Mouse (Mus musculus) spleen, postnatal 36 days (tissue): Measurements from ENCODE around the gene Nek10.
"Not testable (repeated sequence)": the region's sequence is repeated elsewhere in the genome, so short reads cannot be mapped to it uniquely, and the experiment has no call there.

ENCODE experiments used
- DNase-seq, 2 experiments: peaks; one replicate each; pipeline ENCODE4 v3.0.0; 2022; ENCODE audit warnings: low spot score in 2 of 2, mixed read lengths in 1 of 2

Nek10 gene

DNA sequence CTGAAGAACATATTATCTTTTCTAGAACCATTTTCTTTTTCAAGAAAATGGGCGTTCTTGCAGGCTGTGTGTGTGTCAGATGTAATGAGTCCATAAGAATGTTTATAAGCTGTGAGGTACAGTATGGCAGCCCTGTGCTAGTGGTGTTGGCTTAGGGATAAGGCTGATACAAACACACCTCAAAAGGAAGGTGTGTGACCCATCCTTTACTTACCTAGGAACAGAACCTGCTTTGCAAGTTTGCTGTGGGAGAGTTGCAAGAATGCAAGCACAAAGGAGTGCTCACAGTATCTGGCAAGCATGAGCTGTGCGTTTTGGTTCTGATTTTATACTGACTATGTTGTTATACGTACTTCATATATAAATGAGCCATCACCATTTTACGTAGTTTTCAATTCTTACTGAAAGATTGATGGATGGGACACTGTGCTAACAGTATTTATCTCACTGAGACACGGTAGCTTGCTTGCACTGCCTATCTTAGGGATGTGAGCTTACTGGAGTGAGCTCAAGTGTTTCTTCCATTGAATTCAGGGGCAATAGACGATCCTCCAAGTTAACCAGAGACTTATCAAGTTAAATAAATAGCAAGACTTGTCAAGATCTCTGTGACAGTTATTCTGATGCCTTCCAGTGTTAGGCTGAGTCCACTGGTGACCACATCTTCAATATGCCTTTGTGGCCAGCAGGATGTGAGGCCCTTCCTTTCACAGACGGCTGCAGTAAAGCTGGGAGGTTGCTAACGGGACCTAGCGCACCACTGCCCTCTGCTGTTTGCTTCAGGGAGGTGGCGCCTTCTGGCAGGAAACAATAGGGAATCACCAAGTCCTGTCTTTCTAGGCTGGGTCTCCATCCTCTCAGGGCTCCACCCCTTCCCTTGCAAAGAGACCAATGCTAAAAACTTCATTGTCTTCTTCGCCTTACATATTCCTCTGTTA lies 181.8 kb downstream of the Nek10 start:
- DNase-seq = peak; percentile 14 to 26

DNA sequence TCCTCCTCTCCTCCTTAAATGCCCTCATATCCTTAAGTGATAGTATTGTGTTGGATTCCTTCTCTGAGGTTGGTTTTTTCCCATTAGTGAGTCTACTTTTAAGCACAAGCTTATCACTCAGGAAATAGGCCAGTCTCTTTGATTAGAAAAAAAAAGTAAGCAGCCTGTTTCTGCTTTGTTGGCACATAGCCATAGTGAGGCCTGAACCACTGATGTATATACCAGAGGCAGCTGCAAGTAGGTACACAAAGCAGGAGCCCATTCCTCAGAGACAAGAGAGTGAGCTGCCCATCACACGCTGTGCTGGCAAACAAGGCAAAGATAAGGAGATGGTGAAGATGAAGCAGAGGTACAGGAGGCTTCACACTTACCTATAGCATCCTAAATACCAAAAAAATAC lies 184.2 kb downstream of the Nek10 start:
- DNase-seq = no peak

DNA sequence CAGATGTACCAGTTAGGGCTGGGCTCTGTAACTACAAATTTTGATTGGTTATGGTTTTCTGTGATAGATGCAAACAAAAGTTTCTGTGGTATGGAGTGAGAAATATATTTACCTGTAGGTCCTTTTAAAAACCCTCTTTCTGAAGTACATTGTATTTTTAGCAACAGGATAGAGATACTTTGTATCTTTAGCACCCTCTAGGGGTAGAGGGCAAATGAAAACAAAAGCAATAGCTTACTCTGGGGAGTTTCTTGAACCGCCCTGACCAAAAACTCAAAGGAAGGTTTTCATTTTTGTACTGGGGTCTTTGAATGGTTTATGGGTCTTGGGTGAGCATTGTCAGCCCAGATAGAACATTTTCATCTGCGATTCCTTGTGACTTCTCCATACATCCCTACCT lies 188.4 kb downstream of the Nek10 start:
- no peak for DNase-seq

DNA sequence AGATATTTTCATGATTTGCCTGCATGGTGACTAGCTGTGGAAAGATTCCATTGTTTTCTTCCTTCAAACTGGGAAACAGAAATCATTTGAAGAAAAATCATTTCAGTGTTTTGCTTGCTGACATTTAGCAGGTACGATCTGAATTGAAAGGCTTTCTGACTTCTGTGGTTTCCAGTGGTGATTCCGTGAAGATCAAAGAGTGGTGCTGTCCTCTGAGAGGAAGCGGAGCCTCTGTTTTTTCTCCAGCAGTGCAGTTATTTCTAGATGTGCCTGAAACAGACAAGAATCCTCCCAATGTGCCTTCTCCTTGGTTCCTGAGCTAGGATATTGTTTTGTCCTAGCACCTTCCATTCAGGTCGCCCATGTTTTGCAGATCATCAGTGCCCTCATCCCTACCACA lies 208.2 kb downstream of the Nek10 start:
- DNase-seq = no peak

DNA sequence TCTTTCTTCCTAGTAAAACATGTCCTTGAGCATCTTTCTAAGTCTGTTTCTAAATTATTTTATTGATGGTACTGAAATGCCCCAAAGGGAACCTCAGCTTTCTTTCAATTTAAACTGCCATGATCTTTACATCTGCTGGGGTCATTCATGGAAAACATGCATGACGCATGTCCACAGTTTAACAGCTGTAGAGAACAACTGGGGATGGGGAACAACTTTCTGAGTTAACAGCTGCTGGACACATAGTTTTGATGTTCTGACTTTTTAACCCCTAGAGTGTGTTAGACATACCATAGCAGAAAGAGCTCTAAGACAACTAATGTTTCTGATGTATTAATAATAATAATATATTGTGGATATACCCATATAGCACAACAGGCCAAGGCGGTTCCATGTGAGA lies 211.6 kb downstream of the Nek10 start:
- DNase-seq = no peak

DNA sequence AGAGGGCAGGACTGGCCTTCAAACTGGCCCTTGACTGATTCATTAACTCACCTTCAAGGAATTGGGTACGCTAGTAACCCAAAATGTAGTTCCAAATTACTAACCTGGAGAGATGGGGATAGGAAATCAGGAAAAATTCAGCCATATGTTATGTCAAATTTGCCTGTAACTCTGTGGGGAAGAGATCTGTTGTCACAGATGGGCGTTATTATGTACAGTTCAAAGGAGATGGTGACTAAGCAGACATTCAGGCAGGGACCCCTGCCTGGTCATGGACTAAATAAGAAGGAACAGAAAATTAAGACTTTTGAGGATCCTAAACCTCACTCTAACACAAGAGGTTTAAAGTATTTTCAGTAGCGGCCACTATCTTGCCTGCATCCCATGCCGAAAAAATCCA lies 227.4 kb downstream of the Nek10 start:
- not testable (repeated sequence) for DNase-seq

DNA sequence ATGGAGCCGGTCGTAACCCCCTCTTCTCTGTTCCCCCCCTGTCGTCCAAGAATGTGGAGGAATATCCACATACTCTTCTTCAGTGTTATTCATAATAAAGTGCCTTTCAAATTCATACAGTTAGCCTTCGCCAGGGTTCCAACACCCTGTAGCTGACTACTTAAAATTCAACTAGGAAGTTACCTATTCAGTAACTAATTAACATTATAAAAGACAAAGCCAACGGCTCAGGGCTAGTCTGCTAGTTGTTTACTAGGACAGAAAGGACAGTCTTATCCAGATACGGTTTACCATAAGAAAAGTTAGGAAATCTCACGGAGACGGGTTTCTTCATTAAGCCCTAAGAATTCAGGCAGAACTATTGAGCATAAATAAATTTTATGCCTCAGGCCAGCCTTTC lies 231.4 kb downstream of the Nek10 start:
- DNase-seq = not testable (repeated sequence)

DNA sequence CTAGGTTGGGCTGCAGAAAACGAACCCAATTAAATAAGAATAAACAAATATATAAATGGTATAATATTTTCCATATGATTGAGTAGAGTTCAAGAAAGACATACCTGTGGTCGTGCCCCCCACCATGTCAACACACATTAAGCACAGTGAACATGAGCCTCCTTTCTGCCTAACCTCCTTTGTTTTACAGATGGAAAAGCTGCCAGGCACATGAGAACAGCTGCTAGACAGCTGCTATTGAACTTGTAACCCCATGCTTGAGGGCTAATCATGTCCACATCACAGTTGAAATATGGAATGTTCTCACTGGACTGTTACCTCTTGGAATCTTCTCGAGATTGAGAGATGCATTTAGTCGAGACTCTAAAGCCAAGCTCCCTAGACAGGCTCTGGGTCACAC lies 245.0 kb downstream of the Nek10 start:
- no peak for DNase-seq

DNA sequence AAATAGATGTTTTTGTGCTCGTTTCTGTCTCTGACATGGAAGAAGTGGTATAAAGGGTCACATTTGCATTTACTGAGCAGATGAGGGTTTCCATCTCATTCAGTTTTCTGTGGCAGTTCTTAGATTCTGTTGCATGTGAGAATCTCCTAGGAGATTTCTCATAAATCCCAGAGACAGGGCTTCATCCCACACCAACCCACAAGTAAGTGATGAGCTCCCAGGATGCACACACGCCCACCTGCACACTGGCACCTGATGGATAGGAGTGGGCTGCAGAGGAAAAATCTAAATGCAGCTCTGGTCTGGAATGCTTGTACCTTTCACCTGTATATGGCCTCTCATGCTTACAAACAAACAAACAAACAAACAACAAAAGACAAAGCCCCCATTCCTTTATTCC lies 258.3 kb downstream of the Nek10 start:
- no peak for DNase-seq
